Mouse (Mus musculus) cerebral cortex, adult 2 months (tissue): Measurements from ENCODE around the gene Arl6.

ENCODE experiments used
- WGBS: fragments of 180-500 bp; shearing (Covaris S2); methylation state at CpG from one replicate; pipeline ENCODE4 v1.1.7; 2018; 5-methylcytosine and 5-hydroxymethylcytosine counted together

The Arl6 gene

GRCm38 (mm10) chr16:59639102-59639691 is at the start of gene Arl6:
Gene Arl6, minus strand, starts transcription at chr16:59639391.
- WGBS, result under 1% methylated on average over 46 of the region's 46 CpGs

DNA sequence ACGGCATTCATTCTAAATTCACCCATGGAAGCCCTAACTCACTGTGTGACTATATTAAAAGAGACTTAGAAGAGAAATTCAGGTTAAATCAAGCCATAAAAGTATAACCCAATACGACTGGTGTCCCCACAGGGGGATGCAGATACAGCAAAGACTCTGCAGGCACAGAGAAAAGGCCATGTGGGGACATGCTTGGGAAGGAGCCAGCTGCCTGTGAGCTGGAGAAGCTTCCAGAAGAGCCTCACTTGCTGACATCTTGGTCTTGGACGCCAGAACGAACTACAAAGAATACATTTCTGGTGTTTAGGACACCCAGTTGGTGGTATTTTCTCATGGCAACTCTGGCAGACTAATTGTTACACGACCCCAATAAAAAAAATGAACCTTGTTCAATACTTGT is 45.9 kb upstream of the Arl6 start:
- WGBS, result 42% methylated on average over 5 of the region's 5 CpGs

DNA sequence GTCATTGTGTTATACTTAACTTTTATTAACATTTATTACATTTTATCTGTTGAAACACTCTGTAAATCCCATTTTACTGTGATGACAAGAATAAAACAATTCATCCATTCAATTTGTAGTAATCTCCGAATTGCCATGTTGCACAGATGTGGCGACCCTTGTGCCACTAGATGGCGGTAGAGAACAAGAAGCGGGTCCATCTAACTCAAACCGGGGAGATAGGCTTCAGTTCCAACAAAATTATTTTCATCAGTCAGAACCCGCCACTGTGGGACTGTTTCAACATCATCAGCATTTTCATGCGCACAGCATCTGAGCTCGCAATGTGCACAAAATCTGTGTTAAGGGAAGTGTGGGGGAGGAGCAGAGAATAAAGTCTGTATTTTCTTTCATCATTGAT is 44.2 kb upstream of the Arl6 start:
- 2% methylated on average over 8 of the region's 8 CpGs for WGBS

DNA sequence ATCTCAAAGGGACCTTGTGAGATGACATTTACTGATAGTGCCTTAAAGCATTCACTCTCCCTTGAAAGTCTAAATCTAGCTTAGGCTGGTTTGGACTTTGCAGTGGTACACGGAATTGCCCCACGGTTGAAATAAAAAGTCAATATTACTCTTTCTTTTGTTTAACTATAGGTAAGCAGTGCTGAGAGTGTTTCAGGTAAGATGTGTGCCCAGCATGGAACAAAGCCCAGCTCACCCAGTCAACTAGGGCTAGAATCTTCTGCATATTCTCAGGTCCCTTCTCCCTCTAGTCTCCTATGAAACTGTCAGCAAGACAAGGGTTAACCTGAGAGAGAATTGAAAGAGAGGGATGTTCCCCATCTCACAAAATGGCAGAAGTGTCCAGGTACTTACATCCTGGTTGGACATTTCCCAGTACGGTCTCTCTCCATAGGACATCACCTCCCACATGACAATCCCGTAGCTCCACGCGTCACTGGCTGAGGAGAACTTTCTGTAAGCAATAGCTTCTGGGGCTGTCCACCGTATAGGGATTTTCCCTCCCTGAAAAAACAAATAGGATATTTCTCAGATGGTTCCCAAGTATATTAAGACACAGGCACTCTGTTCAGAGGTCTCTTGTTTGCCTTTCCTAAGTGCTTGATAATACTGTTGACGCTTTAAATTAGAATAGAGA is 43.2 kb upstream of the Arl6 start:
- WGBS, result 80% methylated on average over 8 of the region's 8 CpGs

GRCm38 (mm10) chr16:59666938-59667337 is 27.7 kb upstream of the Arl6 start:
- 93% methylated on average over 2 of the region's 2 CpGs for WGBS

DNA sequence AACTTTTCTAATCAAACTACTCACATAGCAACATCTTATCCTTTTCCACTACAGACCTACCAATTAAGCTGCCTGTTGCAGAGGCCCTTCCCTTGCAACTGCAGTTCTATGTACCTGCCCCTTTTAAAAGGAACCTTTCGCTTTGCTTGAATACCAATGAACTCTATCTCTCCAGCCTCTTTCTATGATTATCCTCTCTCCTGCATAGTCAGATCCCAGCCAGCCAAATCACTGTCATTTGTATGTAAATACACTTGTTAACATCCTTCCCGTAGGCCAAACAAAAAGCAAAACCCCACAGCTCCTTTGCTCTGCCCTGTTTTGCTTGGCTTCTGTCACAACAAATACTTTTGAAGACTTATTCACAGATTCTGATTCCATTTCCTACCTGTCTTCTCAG is 4.6 kb upstream of the Arl6 start:
- WGBS, result 75% methylated on average over 2 of the region's 2 CpGs

DNA sequence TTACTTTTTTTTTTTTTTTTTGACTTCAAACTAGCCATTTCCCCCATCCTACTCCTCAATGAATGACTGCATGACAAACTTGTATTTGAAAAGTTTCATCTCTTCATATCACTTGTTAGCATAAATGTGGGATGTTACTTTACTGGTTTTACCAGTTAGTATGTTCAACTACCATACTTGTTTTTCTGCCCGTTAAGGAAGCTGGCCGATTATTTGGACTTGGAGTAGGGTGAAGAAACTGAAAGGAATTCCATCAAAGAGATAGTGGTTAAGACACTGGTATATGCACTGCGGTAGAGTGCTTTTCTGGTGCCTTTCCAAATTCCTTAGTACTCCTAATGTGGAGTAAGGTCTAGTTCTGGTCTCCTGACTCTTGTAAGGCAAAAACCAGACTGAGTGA is 794 bp upstream of the Arl6 start:
- 89% methylated on average over 3 of the region's 3 CpGs for WGBS

GRCm38 (mm10) chr16:59634598-59634997 is 4.6 kb downstream of the Arl6 start:
- WGBS, result 68% methylated on average over 2 of the region's 2 CpGs

GRCm38 (mm10) chr16:59621554-59621953 is 17.6 kb downstream of the Arl6 start:
- WGBS, result 94% methylated on average over 2 of the region's 2 CpGs

GRCm38 (mm10) chr16:59617167-59617566 is 22.0 kb downstream of the Arl6 start:
- WGBS, result 35% methylated on average over 3 of the region's 3 CpGs

- WGBS, result 83% methylated on average over 3 of the region's 3 CpGs
Measured at GRCm38 (mm10) chr16:59615675-59616074, 23.5 kb downstream of the Arl6 start.

DNA sequence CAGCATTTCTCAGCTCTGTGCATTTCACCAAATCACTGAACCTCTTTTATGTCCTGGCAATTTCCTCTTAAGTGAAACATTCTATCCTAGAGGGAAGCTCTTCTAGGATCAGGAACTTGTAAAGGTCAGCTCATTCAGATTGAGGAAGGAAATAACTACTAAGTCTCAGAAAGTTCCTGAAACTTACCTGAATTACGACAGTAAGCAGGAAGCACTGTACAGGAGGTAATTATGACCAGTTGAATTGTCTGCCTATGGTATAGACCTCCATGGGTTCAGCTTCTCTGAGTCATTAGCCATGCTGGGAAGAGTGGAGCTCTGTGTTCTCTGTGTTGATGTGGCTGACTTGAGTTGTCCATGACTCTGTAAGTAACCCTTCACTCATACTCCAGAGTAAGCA is 28.4 kb downstream of the Arl6 start:
- WGBS, result 88% methylated on average over 1 of the region's 1 CpGs

DNA sequence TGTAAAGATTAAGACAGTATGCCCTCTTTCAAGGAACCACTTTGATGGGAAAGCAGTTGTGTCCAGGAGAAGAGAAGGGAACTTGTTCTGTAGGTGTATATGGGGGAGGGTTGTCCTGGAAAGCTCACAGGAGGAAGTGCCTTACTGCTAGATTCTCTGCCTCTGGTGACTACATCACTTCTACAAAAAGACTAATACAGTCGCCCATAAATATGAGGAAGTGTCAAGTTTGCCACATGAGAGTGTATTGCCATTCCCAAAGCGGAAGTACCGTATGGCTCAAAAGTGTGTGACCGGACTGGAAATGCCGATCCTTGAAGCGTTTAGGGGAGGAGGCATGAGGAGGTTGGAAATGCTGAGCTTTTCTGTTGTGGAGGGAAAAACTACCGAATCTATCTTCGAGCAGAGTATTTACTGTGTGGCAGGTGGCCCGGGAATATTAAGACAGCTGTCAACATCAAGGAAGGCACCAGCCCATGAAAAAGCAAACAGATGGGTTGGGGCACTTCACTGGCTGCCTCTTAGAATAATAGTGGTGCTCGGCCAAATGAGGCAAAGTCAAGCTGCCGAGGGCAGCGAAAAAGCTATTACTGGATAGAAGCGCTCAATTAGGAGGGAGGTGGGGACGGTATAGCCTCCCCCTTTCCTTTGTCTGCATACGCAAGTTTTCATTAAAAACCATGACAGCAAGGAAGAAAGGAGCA is 35.0 kb downstream of the Arl6 start:
- 33% methylated on average over 15 of the region's 15 CpGs for WGBS

GRCm38 (mm10) chr16:59600311-59601251 is 38.6 kb downstream of the Arl6 start, which contains the start of gene Crybg3:
Gene Crybg3, minus strand, starts transcription at chr16:59600979.
- under 1% methylated on average over 81 of the region's 90 CpGs for WGBS

DNA sequence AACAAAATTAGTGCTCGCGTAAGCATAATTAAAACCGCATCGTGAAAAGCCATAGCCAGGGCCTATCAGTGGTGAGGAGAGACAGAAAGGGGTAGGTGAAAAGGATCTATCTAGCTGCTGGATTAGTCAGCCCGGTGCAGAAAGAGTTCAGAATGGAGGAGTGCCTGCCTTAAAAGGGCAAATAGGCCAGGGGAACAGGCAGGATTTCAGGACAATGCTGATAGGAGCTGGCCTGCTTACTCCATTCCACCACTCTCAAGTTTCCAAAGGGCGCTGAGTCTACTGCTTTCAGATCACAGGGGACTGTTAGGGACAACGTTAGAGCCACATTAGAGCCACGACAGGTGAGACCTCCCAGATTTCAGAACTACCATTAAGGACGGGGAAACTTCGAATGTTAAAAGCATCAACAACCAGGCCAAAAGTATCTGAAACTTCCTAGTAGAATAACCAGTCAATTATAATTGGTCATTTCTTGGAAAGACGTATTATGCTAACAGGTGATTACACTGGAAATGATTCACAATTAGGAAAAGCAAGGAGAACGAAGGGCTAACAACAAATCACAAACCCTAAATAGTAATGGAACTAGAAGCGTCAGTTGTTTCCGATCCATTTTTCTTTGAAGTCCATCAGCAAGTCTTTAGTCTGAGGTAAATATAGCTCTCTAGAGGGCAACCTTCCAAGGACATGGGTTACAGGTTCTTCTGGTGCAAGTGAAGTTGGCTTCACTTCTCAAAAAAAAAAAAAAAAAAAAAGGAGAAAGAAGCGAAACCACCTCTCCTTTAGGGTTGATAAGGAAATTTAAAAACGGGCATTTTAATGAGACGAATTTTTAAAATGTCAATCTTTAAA is 39.6 kb downstream of the Arl6 start:
- 46% methylated on average over 17 of the region's 17 CpGs for WGBS

GRCm38 (mm10) chr16:59598997-59599396 is 40.2 kb downstream of the Arl6 start:
- WGBS, result 51% methylated on average over 4 of the region's 4 CpGs

- 97% methylated on average over 6 of the region's 6 CpGs for WGBS
Measured at GRCm38 (mm10) chr16:59597256-59597655, 41.9 kb downstream of the Arl6 start.

- WGBS, result 60% methylated on average over 3 of the region's 3 CpGs
Measured at GRCm38 (mm10) chr16:59594714-59595113, 44.5 kb downstream of the Arl6 start.

DNA sequence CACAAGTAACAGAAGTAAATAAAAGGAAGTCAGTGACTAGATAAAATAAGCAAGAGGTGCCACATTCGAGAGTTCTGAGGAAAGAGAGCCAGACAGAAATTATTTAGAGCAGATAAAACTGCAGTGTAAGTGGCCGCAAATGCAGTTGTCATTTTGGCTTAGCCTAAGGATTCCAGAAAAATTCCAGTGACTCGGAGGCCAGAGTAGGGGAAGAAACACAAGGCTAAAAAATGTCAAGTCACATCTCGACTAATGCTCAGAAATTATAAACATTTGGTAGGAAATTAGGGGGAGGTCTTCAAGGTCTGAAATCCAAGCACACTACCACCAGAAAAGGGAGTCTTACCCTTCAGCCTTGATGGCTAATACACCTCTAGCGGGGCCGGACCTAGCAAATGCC is 48.4 kb downstream of the Arl6 start:
- 79% methylated on average over 6 of the region's 6 CpGs for WGBS

GRCm38 (mm10) chr16:59588351-59589025 is 50.7 kb downstream of the Arl6 start:
- WGBS, result 92% methylated on average over 13 of the region's 13 CpGs
